Mouse (Mus musculus) lung, postnatal 4 days (tissue): ENCODE measurements around the gene Slc12a9.

Experiments
- DNase-seq, 2 experiments: peaks; one replicate each; pipeline ENCODE4 v3.0.0; 2021

The Slc12a9 gene

DNA sequence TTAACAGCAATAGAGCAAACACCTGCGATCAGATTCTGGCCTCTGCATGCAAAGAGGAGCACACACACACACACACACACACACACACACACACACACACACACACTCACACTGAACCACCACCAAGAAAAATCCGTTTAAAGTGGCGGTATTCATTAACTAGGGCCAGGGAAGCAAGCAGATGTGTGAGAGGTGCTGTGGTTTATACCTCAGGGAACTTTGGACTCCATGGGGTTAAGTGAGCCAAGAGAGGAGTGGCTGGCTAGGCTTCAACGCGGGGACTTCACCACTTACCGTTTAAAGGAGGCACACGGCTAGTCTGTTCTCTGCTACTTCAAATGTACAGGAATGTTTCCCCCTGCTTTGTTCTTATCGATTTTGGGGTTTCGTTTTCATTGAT, 12.4 kb upstream of the Slc12a9 start:
- DNase-seq, result peak; percentile 47 to 72

DNA sequence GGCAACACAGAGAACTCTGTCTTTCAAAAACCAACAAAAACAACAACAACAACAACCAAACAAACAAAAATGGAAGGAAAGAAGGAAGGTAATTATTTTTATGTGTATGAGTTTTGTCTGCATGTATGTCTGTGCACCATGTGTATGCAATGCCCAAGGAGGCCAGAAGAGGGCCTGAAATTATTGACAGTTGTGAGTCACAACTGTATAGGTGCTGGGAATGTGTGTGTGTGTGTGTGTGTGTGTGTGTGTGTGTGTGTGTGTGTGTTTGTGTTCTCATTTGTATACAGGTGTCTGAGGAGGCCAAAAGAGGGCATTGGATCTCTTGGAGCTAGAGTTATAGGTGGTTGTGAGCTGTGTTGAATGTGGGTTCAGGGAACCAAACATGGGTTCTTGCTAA, 10.5 kb upstream of the Slc12a9 start:
- DNase-seq, result no peak

DNA sequence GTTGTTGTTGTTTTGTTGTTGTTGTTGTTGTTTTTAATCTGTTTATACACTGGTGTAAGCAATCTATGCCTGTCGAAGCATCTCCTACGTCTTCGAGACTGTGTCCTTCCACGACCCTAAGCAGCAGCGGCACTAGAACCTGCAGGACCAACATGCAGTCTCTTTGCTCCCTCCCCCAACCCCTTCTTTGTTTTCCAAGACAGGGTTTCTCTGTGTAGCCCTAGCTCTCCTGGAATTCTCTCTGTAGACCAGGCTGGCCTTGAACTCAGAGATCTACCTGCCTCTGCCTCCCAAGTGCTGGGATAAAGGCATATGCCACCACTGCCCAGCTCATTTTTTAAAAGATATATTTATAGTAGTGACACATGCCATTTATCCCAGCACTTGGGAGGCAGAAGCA, 10.0 kb upstream of the Slc12a9 start:
- no peak for DNase-seq

DNA sequence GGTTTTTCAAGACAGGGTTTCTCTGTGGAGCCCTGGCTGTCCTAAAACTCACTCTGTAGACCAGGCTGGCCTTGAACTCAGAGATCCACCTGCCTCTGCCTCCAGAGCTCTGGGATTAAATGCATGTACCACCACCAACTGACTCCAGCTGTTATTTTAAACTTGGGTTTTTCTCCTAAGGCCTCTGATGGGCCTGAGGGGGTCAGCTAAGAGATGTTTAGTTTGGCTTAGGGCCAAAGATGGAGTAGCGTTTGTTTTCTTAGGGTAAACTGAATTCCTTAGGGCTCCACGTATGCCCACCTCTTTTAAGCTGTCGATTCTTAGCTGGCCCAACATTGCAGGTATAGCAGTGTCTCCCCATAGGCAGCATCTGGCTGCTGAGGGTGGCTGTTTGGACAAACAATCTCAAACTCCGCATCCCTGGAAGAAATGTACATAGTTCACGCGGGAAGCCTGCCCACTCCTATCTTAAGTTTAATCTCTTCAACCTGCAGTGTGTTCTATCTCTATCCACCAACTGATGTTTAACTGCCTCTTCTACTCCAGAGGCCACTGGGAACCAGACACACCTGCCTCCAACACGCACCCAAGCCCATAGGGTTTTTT, 9.1 kb upstream of the Slc12a9 start:
- peak in 1 of 2 experiments; percentile 13 for DNase-seq

DNA sequence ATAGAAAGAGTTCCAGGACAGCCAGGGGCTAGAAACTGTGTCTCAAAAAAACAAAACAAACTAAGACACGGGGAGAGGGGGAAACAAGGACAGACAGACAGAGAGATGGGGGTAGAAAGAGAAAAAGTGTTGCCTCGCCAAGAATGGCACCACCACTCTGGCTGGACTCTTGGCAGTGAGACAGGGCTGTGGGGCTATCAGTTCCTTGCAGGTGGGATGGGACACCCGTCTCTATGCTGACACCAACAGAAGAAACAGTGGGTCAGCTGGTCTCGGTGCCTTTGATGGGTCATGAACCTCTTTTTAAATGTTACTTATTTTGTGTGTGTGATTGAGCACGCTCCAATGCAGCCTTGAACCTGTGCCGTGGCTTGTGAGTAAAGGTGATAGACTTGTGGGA, 6.8 kb upstream of the Slc12a9 start:
- DNase-seq, result no peak

DNA sequence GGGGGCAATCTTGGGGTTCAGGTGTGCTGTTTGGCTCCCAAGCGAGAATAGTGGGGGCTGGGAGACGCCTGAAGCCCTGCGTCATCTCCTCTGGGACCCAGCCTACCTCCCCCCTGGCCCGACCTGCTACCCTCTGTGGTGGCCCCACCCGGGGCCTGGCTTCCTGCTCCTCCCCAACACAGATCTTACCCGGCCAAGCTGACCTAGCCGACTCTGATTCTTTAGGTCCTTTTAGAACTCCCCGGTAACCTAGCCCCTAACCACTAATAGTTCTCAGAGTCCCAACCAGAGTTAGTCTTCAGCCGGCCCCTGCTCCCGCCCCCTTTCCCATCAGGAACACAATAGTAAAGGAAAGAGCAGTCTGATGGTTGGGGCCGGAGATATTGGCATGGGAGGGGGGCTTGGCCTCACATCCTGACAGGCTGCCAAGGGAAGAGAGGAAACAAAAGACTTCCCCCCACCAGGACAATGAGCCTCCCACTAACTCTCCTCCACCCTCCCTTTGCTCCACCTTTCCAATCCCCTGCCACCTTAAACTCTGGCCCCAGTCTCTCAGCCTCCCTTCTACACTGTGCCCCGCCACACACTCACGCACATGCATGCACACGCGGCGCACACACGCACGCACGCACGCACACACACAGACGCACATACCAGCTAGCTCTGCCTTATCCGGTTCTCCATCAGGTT, 6.0 kb upstream of the Slc12a9 start:
- DNase-seq, result peak; percentile 78 to 86

DNA sequence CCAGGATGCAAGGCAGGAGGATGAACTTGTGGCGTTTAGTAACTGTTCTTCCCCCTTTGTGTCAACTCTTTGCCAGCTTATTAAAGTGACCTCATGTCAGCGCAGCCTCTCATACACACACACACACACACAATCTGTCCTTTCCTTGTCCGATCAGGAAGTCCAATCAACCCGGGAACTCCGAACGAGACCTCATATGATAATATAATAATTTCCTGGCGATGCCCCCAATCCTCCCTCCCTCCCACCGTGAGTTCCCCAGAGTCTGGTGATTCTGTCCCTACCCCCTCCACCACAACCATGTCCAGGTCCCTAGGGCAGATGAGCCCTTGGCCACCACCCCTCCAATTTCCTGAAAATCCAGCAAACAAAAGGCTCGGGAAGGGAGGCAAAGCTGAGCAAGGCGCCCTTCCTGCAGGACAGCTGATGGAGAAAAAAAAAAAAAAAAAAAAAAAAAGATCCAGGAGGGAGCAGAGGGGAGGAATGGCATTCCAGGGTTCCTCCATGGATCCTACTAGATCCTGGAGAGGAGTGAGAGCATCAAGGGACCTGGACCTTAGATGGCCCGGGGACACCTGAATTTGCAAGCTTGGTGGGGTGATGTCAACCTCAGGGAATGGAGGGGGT, 5.4 kb upstream of the Slc12a9 start:
- peak; percentile 74 to 83 for DNase-seq

DNA sequence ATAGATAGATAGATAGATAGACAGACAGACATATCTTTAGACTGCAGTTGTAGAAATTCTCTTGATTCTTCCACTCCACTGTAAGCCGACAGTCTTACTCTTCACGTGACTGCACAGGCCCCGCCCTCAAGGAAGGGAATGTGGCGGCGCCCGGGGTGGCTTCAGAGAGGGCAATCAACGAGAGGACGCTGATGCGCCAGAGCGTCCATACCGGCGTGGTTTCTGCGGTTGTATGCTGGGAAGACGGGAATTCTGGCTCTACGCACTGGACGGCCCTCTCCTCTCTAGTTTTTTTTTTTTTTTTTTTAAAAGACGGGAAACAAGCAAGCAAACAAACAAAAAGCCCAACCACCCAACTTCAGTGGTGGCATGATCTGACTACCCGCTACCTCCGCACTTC, 4.9 kb upstream of the Slc12a9 start:
- peak; percentile 92 to 96 for DNase-seq

DNA sequence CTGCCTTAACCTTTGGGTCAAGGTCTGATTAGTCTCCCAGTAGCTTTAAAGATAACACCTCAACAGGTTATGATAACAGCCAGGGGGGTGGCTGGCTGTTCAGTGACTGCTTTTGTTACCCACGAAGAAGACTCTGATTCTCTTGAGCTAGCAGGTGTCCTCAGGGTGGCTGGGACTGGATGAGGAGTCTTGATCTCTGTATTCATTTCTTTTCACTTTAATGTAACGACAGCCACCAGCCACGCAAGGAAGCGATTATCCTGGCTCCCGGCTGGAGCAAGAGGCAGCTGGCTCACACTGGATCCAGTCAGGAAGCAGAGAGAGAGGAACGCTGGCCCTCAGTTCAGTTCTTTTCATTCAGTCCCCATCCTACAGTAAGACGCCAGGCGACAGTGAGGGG, 3.8 kb upstream of the Slc12a9 start:
- DNase-seq, result no peak

DNA sequence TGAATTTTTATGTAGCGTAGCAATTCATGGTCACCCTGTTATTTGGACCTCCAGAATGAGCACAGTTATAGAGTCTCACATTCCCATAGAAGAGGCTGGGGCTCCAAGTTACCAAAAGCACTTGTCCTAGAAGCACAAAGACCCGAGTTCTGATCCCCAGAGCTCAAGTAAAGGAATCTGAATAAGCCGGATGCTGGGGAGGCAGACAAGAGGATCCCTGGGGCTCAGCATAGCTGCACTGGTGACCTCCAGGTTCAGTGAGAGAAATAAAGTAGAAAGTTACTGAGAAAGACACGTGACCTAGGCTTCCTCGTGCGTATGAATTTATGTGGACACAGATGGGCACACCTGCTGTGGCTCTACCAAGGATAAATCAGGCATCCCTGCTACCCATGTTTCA, 1.7 kb upstream of the Slc12a9 start:
- DNase-seq, result no peak

DNA sequence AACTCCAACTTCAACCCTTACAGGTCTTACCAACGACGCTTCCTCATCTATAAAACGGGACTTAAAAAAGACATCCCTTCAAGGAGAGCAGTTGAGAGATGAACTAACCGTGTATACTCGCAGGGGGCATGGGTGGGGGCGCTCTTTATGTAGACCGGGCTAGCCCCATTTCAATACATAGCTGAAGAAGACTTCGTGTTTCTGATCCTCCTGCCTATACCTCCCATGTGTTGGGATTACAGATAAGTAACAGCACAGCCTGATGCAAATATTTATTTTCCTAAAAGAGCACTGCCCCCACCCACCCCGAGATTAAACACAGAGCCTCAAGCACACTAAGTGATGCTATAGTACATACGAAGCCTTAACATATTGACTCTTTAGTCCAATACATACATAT, 920 bp upstream of the Slc12a9 start:
- no peak for DNase-seq

DNA sequence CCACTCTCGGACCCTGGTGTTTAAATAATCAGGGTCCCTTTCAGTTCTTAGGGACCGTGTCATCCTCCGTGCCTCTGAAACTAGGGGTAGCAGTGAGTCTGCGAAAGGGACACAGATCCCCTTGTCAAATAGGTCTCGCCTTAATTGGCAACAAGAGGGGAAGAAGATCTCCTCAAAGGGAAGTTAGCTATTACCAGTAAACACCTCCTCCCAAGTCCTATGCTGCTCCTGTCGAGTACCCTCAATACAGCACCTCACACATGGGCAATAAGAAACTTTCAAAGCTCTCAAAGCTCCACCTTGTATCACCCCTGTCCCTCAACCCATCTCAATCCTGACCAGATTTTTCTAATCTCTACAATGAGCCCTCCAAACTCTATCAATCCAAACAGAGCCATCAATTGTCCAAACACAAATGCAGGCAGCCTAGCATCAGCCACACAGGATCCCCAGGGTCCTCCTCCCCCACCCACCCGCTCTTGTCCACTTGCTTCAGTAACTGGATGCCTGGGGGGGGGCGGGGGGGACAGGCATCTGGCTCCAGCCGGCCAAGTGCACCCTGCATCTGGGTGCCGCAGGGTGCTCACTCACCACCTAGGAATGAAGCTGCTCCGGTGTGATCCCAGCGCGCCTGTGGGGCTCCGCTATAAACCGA, 413 bp downstream of the Slc12a9 start:
- DNase-seq, result no peak

DNA sequence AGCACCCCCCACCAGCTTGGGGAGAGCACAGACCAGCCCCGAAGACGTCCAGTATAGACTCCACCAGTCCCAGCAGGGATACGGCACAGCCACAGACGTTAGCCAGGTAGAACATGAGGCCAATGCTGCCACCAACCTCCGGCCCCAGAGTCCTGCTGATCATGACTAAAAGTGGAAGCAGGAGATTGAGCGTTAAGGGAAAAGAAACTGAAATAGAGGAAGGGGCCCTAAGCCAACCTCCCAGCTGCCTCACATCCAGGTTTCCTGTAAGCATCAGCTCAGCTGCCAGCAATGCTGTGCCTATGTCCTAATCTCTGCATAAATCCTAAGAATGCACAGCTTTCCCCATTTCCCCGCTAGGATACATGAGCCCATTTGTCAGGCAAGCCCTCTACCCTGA, 2.5 kb downstream of the Slc12a9 start:
- DNase-seq, result no peak

DNA sequence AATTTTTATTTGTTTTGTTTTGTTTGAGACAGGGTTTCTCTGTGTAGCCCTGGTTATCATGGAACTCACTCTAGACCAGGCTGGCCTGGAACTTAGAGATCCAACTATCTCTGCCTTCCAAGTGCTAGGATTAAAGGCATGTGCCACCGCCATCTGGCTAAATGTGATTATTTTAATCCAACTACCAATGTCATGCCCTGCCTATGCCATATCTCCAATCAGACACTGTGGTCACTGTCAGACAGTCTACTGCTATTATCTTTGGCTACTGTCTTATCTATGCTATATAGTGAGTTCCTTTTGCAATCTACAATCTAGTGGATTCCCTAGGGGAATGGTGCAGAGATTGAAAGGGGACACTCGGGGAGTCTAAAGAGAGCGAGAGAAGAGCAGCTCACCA, 12.4 kb downstream of the Slc12a9 start:
- no peak for DNase-seq

DNA sequence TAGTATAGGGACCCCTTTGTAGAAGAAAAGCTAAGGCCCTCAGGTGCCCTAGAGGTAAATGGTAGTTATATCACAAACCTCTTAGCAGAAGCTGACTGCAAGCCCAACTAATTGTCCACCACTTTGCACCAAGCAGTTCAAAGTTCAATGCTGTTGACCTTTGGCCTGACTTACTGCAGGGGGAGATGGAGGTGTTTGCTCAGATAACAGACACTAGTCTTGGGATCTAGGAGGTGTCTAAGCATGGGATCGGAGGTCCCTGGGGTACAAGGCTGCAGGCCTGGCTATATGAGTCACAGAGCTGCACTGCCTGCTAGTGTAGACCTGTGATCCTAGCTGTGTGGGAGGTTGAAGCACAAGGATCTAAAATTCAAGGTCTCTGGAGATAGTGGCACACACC, 14.8 kb downstream of the Slc12a9 start:
- DNase-seq, result no peak

DNA sequence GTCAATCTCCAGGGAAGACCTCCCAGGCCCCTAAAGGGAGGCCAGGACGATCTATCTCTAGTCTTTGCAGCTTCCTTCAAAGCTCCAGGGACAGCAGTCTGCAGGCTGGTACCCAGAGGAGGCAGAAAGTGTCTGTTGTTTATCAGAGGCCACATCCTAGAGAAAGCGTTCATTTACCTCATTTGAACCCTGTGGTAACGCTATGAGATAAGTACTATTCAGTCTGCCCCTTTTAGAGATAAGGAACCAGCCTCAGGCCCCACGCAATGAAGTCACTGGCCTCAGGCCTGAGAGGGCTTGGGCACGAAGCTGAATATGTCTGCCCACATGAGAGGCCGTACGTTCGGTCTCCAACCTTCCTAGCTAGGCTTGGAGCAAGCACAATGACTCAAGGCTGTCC, 16.0 kb downstream of the Slc12a9 start:
- DNase-seq, result no peak

DNA sequence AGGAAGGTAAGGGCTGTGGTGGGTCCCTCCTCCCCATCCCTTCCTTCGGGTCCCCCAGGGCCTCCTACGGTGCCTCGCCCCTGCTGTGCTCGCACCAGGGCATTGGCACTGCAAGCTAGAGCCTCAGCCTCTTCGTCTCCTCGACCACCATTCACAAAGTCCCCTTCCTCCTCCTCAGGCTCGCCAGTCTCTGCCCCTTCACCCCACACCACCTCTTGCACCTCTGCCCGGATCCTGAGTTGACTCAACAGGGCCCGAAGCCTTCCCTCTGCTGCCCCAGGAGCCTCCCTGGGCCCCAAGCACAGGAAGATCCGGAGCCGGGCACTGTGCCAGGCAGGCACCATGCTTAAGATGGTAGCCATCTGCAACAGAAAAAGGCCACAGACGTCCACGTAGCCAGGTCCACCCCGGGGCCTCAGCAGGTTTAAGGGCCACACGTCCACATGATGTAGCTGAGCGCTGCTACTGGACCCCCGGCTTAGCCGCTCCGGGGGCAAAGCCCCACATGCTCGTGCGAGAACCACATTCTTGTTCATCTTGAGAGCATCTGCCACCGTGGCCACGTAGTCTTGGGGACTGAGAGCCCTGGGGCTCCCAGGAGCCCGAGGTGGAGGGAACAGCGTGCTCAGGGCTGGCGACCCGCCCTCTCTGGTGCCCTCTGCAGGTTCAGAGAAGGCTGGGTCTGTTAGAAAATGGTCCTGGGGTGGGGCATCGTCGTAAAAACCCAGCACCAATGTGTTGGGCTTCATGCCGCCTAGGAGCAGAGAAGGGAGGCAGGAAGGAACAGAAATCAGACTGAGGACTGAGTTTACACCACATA, 18.1 kb downstream of the Slc12a9 start:
- peak; percentile 55 to 69 for DNase-seq

DNA sequence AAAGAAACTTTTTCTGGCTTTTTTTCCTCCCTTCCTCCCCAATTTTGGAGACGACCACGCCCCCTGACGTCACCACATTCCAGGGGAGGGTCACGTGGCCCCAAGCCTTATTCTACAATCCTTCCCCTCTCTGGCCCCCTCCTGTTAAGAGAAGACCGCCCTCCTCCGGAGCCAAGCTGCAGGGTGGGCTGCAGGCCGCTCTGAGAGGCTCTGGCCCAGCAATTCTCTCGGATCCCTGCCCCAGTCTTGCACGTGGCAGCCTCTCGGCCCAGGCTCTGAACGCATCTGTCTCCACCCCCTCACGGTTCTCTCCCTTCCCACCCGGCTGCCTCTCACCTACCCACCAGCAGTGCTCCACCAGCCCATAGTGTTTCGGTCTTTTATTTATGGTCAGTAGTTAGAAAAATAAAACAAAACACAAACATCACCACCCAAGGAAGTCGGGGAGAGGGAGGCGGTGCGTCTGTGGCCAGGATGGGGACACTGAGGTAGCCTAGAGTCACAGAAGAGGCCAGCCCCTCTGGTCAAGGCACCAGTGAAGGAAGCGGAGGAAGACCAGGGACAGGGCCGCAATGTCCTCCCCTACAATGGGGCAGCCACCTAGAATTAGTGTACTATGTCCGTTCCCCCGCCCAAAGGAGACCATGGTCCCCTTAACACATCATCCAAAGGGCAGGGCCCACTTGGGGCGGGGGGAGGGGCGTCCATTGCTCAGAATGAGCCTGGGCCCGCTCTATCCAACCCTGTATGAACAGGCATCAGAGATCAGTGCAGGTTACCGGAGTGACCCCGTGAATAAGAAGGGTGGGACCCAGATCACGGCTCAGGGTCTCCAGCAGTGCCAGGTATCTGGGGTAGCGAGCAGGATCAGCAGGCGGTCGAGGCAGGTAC, 19.0 kb downstream of the Slc12a9 start, which contains the start of gene Trip6:
TSS of gene Trip6 (minus strand) at position 212 of the 891 bp plus-strand sequence.
- peak; percentile 92 to 93 for DNase-seq

DNA sequence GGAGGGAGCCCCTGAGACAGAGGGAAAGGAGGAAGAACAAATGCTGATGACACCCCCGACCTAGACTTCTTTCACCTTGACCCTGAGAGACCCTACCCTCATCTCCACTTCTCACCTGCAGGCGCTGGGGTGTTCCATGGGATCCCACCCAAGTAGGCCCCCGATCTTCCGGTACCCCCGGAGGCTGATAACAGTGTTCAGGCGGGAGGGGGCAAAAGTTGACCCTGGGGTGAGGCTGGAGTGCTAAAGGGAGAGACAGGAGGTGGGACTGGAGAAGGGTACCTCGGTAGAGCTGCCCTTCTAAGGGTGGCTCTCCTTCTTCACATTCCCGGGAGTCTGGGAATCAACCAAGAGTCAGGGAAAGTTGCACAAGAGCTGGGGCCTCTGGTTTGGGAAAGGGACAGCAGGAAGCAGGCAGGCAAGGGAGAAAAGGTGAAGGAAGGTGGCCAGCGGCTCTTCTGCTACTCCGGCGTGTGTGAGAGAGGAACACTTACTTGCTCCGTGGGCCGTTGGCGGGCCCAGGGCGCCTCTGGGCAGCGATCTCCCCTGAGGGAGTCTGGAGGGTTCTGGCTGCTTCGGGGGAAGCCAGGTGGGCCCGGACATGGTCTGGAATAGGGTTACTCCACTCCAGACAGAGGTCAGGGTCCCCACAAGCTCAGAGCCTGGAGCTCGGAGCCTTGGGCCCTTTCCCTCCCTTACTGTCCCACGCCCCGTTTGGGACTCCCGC, 19.8 kb downstream of the Slc12a9 start:
- no peak for DNase-seq

DNA sequence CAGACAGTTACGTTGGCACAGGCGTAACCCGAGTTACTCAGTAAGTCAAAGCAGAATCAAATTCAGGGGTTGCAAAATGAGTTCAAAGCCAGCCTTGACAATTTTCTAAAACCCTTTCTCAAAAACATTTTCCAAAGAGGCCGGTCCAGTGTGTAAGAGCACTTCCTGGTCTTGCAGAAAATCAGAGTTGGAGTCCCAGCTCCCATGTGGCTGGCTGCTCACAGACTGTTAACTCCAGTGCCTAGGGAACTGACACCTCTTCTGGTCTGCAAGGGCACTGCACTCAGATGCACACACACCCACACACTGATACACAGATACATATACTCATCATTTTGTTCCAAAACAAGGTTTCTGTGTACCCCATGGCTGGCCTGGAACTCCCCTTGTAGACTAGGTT, 25.0 kb downstream of the Slc12a9 start:
- DNase-seq, result no peak
